Mouse (Mus musculus) CH12.LX (cell line): ENCODE results near the gene Prkag3.
A peak's percentile ranks its signal among the peaks of the same experiment; 100 is the strongest.

Experiments used
- SIN3A ChIP-seq: IDR thresholded peaks from 2 replicates; pipeline ENCODE4 v1.6.1; 2012; ENCODE audit warnings: low read length, improper control_type of control experiment, inconsistent platforms
- UBTF ChIP-seq: IDR thresholded peaks from 2 replicates; pipeline ENCODE4 v1.6.1; 2012; ENCODE audit warnings: low read depth, mild to moderate bottlenecking, inconsistent platforms, low read length, improper control_type of control experiment, moderate library complexity
- ZKSCAN1 ChIP-seq: IDR thresholded peaks from 2 replicates; pipeline ENCODE4 v1.6.1; 2012; ENCODE audit warnings: low read depth, inconsistent platforms, low read length, improper control_type of control experiment, borderline replicate concordance

DNA sequence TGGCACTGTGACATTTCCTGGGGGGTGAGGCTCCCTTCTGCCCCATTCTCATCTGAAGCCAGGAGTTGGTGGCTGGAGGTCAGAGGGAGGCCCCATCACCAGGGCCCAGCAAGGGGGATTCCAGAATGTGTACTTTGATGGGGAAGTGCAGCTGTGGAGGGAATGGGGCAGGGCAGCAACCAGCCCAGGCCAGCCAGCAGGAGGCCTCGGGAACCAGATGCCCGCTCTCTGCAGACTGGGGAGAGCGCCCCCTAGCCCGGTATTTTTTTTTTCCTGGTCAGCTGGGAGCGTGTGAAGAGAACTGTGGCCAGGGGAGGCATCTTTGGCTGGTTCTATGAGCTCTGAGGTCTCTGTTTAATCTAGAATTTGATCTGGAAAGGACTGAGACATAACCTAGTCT is 26.8 kb upstream of the Prkag3 start:
- TF ChIP-seq SIN3A: no peak
- TF ChIP-seq UBTF: peak; percentile 65; the same call in 1 of the 2 replicates
- no peak for TF ChIP-seq ZKSCAN1
